Mouse (Mus musculus): Measurements from ENCODE around the gene Cfap43. TPM values are rescaled to one million over a fixed set of nuclear protein-coding genes. Genes with fewer than 3 reads are reported as not detected.

Gene Cfap43
- polyA plus RNA-seq, 1 experiment from 2014 or later, result 1.7 TPM

DNA sequence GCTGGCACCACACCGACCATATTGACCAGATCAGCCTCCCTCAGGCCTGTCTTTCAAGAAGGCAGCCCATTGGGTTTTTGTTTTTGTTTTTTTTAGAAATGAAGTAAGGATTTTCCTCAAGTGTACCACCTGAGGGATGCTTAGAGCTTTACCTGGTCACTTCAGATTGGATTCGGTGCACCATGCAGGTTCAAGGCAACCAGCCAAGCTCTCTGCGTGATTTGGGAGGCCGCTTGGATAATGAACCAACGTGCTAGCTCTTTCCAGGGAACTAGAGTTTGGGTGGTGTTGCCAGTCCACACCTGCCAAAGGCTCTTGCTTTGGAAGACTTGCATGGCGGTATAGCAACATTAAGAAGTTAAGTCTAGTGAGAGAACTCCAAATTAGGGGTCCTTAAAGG is 26.0 kb downstream of the Cfap43 start:
- no peaks in the 10 kb centered on the region for H3K9me3 ChIP-seq (replicated peaks; ENCODE audit: control insufficient read depth, low read length, poor library complexity, severe bottlenecking)
- ATAC-seq, result no peak
- no peak overlapping the region for H3K4me2 ChIP-seq (ENCODE audit: low read length)
- 92% methylated on average over 6 of the region's 6 CpGs for WGBS
- H3K9ac ChIP-seq (ENCODE audit: low read depth, low read length), result no peak overlapping the region
- H3K27ac ChIP-seq (ENCODE audit: low read length), result no peak overlapping the region
- no peaks in the 10 kb centered on the region for H3K4me1 ChIP-seq (ENCODE audit: control insufficient read depth, insufficient read depth, low read length)
- H3K36me3 ChIP-seq (ENCODE audit: control insufficient read depth, insufficient read depth, low read length), result no peaks in the 10 kb centered on the region
- no peaks in the 10 kb centered on the region for H3K27me3 ChIP-seq (ENCODE audit: control insufficient read depth, insufficient read depth, low read depth, low read length)
- no peak overlapping the region for H3K4me3 ChIP-seq (ENCODE audit: low read depth, low read length)

GRCm38 (mm10) chr19:47891562-47892312 is 27.4 kb downstream of the Cfap43 start:
- Histone ChIP-seq H3K27ac (ENCODE audit: low read length) (no peak overlapping the region), H3K36me3 (ENCODE audit: control insufficient read depth, insufficient read depth, low read length) (no peaks in the 10 kb centered on the region), H3K9ac (ENCODE audit: low read depth, low read length) (no peak overlapping the region), H3K9me3 (replicated peaks; ENCODE audit: control insufficient read depth, low read length, poor library complexity, severe bottlenecking) (no peaks in the 10 kb centered on the region), H3K4me3 (ENCODE audit: low read depth, low read length) (no peak overlapping the region), H3K4me1 (ENCODE audit: control insufficient read depth, insufficient read depth, low read length) (no peaks in the 10 kb centered on the region), H3K4me2 (ENCODE audit: low read length) (no peak overlapping the region), H3K27me3 (ENCODE audit: control insufficient read depth, insufficient read depth, low read depth, low read length) (no peaks in the 10 kb centered on the region)
- WGBS, result 84% methylated on average over 11 of the region's 11 CpGs
- no peak for ATAC-seq

- Histone ChIP-seq H3K27ac (ENCODE audit: low read length) (no peak overlapping the region), H3K36me3 (ENCODE audit: control insufficient read depth, insufficient read depth, low read length) (no peaks in the 10 kb centered on the region), H3K4me3 (ENCODE audit: low read depth, low read length) (no peak overlapping the region), H3K4me1 (ENCODE audit: control insufficient read depth, insufficient read depth, low read length) (no peaks in the 10 kb centered on the region), H3K27me3 (ENCODE audit: control insufficient read depth, insufficient read depth, low read depth, low read length) (no peaks in the 10 kb centered on the region), H3K9me3 (replicated peaks; ENCODE audit: control insufficient read depth, low read length, poor library complexity, severe bottlenecking) (no peaks in the 10 kb centered on the region), H3K4me2 (ENCODE audit: low read length) (no peak overlapping the region), H3K9ac (ENCODE audit: low read depth, low read length) (no peak overlapping the region)
- WGBS, result 74% methylated on average over 10 of the region's 10 CpGs
- no peak for ATAC-seq
These were observed 28.5 kb downstream of the Cfap43 start for GRCm38 (mm10) chr19:47890489-47891130.

DNA sequence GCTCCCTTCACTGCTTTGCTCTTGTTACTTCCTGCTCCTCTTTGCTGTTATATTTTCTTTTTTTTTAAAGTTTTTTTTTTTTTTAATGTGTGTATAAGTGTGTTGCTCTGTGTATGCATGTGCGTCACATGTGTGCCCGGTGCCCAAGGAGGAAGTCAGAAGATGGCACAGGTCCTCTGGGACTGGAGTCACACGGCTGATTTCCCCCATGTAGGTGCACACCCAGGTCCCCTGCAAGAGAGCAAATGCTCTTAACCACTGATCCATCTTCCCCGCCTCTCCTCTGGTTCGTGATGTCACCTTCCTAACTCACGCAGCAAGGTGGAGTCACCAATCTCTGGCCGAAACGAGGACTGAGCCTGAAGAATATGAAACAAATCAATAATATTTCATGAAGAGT is 31.1 kb downstream of the Cfap43 start:
- Histone ChIP-seq H3K4me3 (ENCODE audit: low read depth, low read length) (no peak overlapping the region), H3K4me2 (ENCODE audit: low read length) (no peak overlapping the region), H3K27ac (ENCODE audit: low read length) (no peak overlapping the region), H3K27me3 (ENCODE audit: control insufficient read depth, insufficient read depth, low read depth, low read length) (no peaks in the 10 kb centered on the region), H3K9ac (ENCODE audit: low read depth, low read length) (no peak overlapping the region), H3K9me3 (replicated peaks; ENCODE audit: control insufficient read depth, low read length, poor library complexity, severe bottlenecking) (no peaks in the 10 kb centered on the region), H3K4me1 (ENCODE audit: control insufficient read depth, insufficient read depth, low read length) (no peaks in the 10 kb centered on the region), H3K36me3 (ENCODE audit: control insufficient read depth, insufficient read depth, low read length) (no peaks in the 10 kb centered on the region)
- WGBS, result 93% methylated on average over 8 of the region's 8 CpGs
- ATAC-seq, result no peak

- Histone ChIP-seq H3K27me3 (ENCODE audit: control insufficient read depth, insufficient read depth, low read depth, low read length) (no peaks in the 10 kb centered on the region), H3K4me1 (ENCODE audit: control insufficient read depth, insufficient read depth, low read length) (no peaks in the 10 kb centered on the region), H3K9me3 (replicated peaks; ENCODE audit: control insufficient read depth, low read length, poor library complexity, severe bottlenecking) (no peaks in the 10 kb centered on the region), H3K36me3 (ENCODE audit: control insufficient read depth, insufficient read depth, low read length) (no peaks in the 10 kb centered on the region), H3K4me3 (ENCODE audit: low read depth, low read length) (no peak overlapping the region), H3K4me2 (ENCODE audit: low read length) (no peak overlapping the region), H3K27ac (ENCODE audit: low read length) (no peak overlapping the region), H3K9ac (ENCODE audit: low read depth, low read length) (no peak overlapping the region)
- WGBS, result 93% methylated on average over 10 of the region's 10 CpGs
- no peak for ATAC-seq
These were observed 31.7 kb downstream of the Cfap43 start for GRCm38 (mm10) chr19:47887417-47887816.

- no peak overlapping the region for H3K9ac ChIP-seq (ENCODE audit: low read depth, low read length)
- 91% methylated on average over 7 of the region's 7 CpGs for WGBS
- no peaks in the 10 kb centered on the region for H3K27me3 ChIP-seq (ENCODE audit: control insufficient read depth, insufficient read depth, low read depth, low read length)
- H3K36me3 ChIP-seq (ENCODE audit: control insufficient read depth, insufficient read depth, low read length), result no peaks in the 10 kb centered on the region
- H3K4me1 ChIP-seq (ENCODE audit: control insufficient read depth, insufficient read depth, low read length), result no peaks in the 10 kb centered on the region
- no peaks in the 10 kb centered on the region for H3K9me3 ChIP-seq (replicated peaks; ENCODE audit: control insufficient read depth, low read length, poor library complexity, severe bottlenecking)
- no peak overlapping the region for H3K4me3 ChIP-seq (ENCODE audit: low read depth, low read length)
- ATAC-seq, result no peak
- no peak overlapping the region for H3K4me2 ChIP-seq (ENCODE audit: low read length)
- H3K27ac ChIP-seq (ENCODE audit: low read length), result no peak overlapping the region
These were observed 32.5 kb downstream of the Cfap43 start for GRCm38 (mm10) chr19:47886617-47887016.

- Histone ChIP-seq H3K9ac (ENCODE audit: low read depth, low read length) (no peak overlapping the region), H3K9me3 (replicated peaks; ENCODE audit: control insufficient read depth, low read length, poor library complexity, severe bottlenecking) (no peaks in the 10 kb centered on the region), H3K27me3 (ENCODE audit: control insufficient read depth, insufficient read depth, low read depth, low read length) (no peaks in the 10 kb centered on the region), H3K36me3 (ENCODE audit: control insufficient read depth, insufficient read depth, low read length) (no peaks in the 10 kb centered on the region), H3K4me1 (ENCODE audit: control insufficient read depth, insufficient read depth, low read length) (no peaks in the 10 kb centered on the region), H3K4me2 (ENCODE audit: low read length) (no peak overlapping the region), H3K27ac (ENCODE audit: low read length) (no peak overlapping the region), H3K4me3 (ENCODE audit: low read depth, low read length) (no peak overlapping the region)
- 88% methylated on average over 11 of the region's 11 CpGs for WGBS
- ATAC-seq, result no peak
These were observed 33.2 kb downstream of the Cfap43 start for GRCm38 (mm10) chr19:47885886-47886285.

- 70% methylated on average over 7 of the region's 7 CpGs for WGBS
- H3K4me2 ChIP-seq (ENCODE audit: low read length), result no peak overlapping the region
These were observed 33.8 kb downstream of the Cfap43 start for GRCm38 (mm10) chr19:47885191-47885743.

More at GRCm38 (mm10) chr19:47885191-47885743, 33.8 kb downstream of the Cfap43 start:
- Histone ChIP-seq H3K4me3 (ENCODE audit: low read depth, low read length) (no peak overlapping the region), H3K36me3 (ENCODE audit: control insufficient read depth, insufficient read depth, low read length) (no peaks in the 10 kb centered on the region), H3K9me3 (replicated peaks; ENCODE audit: control insufficient read depth, low read length, poor library complexity, severe bottlenecking) (no peaks in the 10 kb centered on the region), H3K4me1 (ENCODE audit: control insufficient read depth, insufficient read depth, low read length) (no peaks in the 10 kb centered on the region), H3K27ac (ENCODE audit: low read length) (no peak overlapping the region), H3K27me3 (ENCODE audit: control insufficient read depth, insufficient read depth, low read depth, low read length) (no peaks in the 10 kb centered on the region), H3K9ac (ENCODE audit: low read depth, low read length) (no peak overlapping the region)
- ATAC-seq, result no peak
